Comparison of ENCODE assay signal across 21 mouse cellular contexts in the genomic region with DNA sequence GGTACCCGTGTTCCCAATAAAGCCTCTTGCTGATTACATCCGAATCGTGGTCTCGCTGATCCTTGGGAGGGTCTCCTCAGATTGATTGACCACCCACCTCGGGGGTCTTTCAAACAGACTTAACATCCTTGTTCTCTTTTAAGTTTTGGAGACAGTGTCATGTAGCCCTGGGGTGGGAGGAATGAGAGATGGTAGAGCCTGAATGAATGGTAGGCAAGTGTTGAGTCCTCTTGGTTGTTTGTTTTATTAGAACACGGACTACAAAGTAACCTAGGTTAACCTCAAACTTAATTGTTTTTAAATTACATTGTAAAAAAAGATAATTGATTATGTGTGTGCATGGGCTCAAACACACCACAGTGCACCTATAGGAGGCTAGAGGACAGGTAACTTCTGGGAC. TPM values are rescaled to one million over a fixed set of nuclear protein-coding genes. Genes with fewer than 3 reads are reported as not detected.
A peak's percentile ranks its signal among the peaks of the same experiment; 100 is the strongest.
DNase-seq lines count a peak whose midpoint lies in the region; ATAC-seq and TF ChIP-seq lines count a peak whose summit lies in the region.
"Had no signal": no experiment of that assay in that cellular context is flagged by ENCODE, and none has a peak within 500 bp of the region (broad histone marks: within the 10 kb centered on the region; RNA-seq: fewer than 3 reads in every experiment).

No protein-coding gene starts in this region.

- H3K27me3 ChIP-seq in heart, embryonic 14.5 days (ENCODE audit: control insufficient read depth, insufficient read depth, low read length), result no peaks in the 10 kb centered on the region
- H3K27me3 ChIP-seq in lung, postnatal 0 days (replicated peaks; ENCODE audit: insufficient read depth, low read length), result no peaks in the 10 kb centered on the region
- H3K27me3 ChIP-seq in intestine, postnatal 0 days (replicated peaks; ENCODE audit: control insufficient read depth, insufficient read depth, low read length), result no peaks in the 10 kb centered on the region
- H3K27me3 ChIP-seq in small intestine, adult 2 months (ENCODE audit: control insufficient read depth, insufficient read depth, low read length), result no peaks in the 10 kb centered on the region
- H3K27me3 ChIP-seq: hindbrain, embryonic 15.5 days had no signal

- H3K4me2 ChIP-seq in heart, embryonic 14.5 days (ENCODE audit: low read length), result no peak overlapping the region
- H3K4me2 ChIP-seq in lung, postnatal 0 days (replicated peaks; ENCODE audit: low read depth, low read length), result no peak overlapping the region
- peak overlapping the region; percentile 30; the same call in 1 of the 2 replicates for H3K4me2 ChIP-seq in intestine, postnatal 0 days (replicated peaks; ENCODE audit: low read depth)
- H3K4me2 ChIP-seq: hindbrain, embryonic 15.5 days; midbrain, embryonic 11.5 days had no signal

- H3K4me3 ChIP-seq in heart, embryonic 14.5 days (ENCODE audit: control insufficient read depth in 1 of 2, insufficient read depth in 1 of 2, low read depth in 1 of 2, low read length in 2 of 2), result no peak overlapping the region
- no peak overlapping the region for H3K4me3 ChIP-seq in lung, postnatal 0 days (ENCODE audit: low read depth, low read length)
- no peak overlapping the region for H3K4me3 ChIP-seq in intestine, postnatal 0 days (ENCODE audit: low read depth, low read length)
- H3K4me3 ChIP-seq in small intestine, adult 2 months (ENCODE audit: low read depth, low read length), result peak overlapping the region; percentile 30
- H3K4me3 ChIP-seq: erythroblast, embryonic 14.5 days; hindbrain, embryonic 15.5 days had no signal

- no peak for DNase-seq in heart, adult 18-20 months
- DNase-seq in lung, postnatal 0 days (ENCODE audit: low spot score), result peak; percentile 3
- no peak for DNase-seq in lung, postnatal 25 days (ENCODE audit: low spot score)
- DNase-seq in embryo, embryonic 10.5 days (ENCODE audit: low spot score), result no peak
- no peak for DNase-seq in urinary bladder, adult 18-20 months (ENCODE audit: low spot score in 2 of 2)
- DNase-seq: adrenal gland, postnatal 25 days; cerebellum, adult 11 months; gastrocnemius, postnatal 25 days; kidney, postnatal 36 days; layer of hippocampus, postnatal 36 days; lung, postnatal 14 days; thymus, postnatal 36 days had no signal

- H3K4me1 ChIP-seq in heart, embryonic 14.5 days (ENCODE audit: control insufficient read depth in 2 of 2, insufficient read depth in 2 of 2, low read length in 2 of 2), result peaks cover 3 to 16% of the 10 kb centered on the region in 2 experiments
- H3K4me1 ChIP-seq in lung, postnatal 0 days (ENCODE audit: insufficient read depth, low read depth, low read length), result no peaks in the 10 kb centered on the region
- H3K4me1 ChIP-seq in intestine, postnatal 0 days (replicated peaks; ENCODE audit: control insufficient read depth, insufficient read depth, low read length), result no peaks in the 10 kb centered on the region
- H3K4me1 ChIP-seq in small intestine, adult 2 months (ENCODE audit: control insufficient read depth, insufficient read depth, insufficient read length, low read length), result no peaks in the 10 kb centered on the region
- H3K4me1 ChIP-seq: hindbrain, embryonic 15.5 days had no signal

- WGBS in heart, embryonic 14.5 days, result 96% methylated on average over 5 of the region's 6 CpGs
- WGBS in lung, postnatal 0 days, result 82% methylated on average over 5 of the region's 6 CpGs
- 68% methylated on average over 5 of the region's 6 CpGs for WGBS in intestine, postnatal 0 days
- 28% methylated on average over 6 of the region's 6 CpGs for WGBS in small intestine, adult 2 months

- no peak for ATAC-seq in heart, embryonic 14.5 days (ENCODE audit: insufficient number of reproducible peaks, insufficient read depth, low FRiP score, low read depth)
- no peak for ATAC-seq in lung, postnatal 0 days
- ATAC-seq in intestine, postnatal 0 days, result peak; percentile 41; the same call in 1 of the 2 replicates

- no peak overlapping the region for H3K9ac ChIP-seq in heart, embryonic 14.5 days (ENCODE audit: low read length)
- no peak overlapping the region for H3K9ac ChIP-seq in lung, postnatal 0 days (replicated peaks; ENCODE audit: low read depth)
- no peak overlapping the region for H3K9ac ChIP-seq in intestine, postnatal 0 days (ENCODE audit: low read depth, low read length)
- H3K9ac ChIP-seq: hindbrain, embryonic 15.5 days had no signal

- TF ChIP-seq EP300 in lung, postnatal 0 days (IDR thresholded peaks at IDR 0.05), result no peak

- TF ChIP-seq CTCF in lung, postnatal 0 days (IDR thresholded peaks at IDR 0.05), result no peak
- TF ChIP-seq CTCF in intestine, postnatal 0 days (IDR thresholded peaks at IDR 0.05; ENCODE audit: low read depth), result no peak
- no peak for TF ChIP-seq CTCF in small intestine, adult 2 months (IDR thresholded peaks at IDR 0.05; ENCODE audit: extremely low read depth, insufficient read length, insufficient replicate concordance, low read depth, low read length)

- peaks cover 19% of the 10 kb centered on the region for H3K36me3 ChIP-seq in heart, embryonic 14.5 days (ENCODE audit: control insufficient read depth, insufficient read depth, low read length)
- H3K36me3 ChIP-seq in lung, postnatal 0 days (ENCODE audit: insufficient read depth, low read length), result no peaks in the 10 kb centered on the region
- no peaks in the 10 kb centered on the region for H3K36me3 ChIP-seq in intestine, postnatal 0 days (ENCODE audit: control insufficient read depth, insufficient read depth)
- H3K36me3 ChIP-seq in small intestine, adult 2 months (ENCODE audit: control insufficient read depth, insufficient read depth, low read length), result peaks cover 17% of the 10 kb centered on the region

- no peak for TF ChIP-seq POLR2A in small intestine, adult 2 months (IDR thresholded peaks at IDR 0.05; ENCODE audit: low read depth, low read length)

- no peaks in the 10 kb centered on the region for H3K9me3 ChIP-seq in heart, embryonic 14.5 days (ENCODE audit: control insufficient read depth, low read length)
- no peaks in the 10 kb centered on the region for H3K9me3 ChIP-seq in lung, postnatal 0 days (ENCODE audit: low read length)
- no peaks in the 10 kb centered on the region for H3K9me3 ChIP-seq in intestine, postnatal 0 days (ENCODE audit: control insufficient read depth)
- H3K9me3 ChIP-seq: hindbrain, embryonic 15.5 days had no signal

- H3K27ac ChIP-seq in heart, embryonic 14.5 days (replicated peaks in 1 of 2; ENCODE audit: control insufficient read depth in 1 of 2, insufficient read depth in 1 of 2, low read depth in 2 of 2, low read length in 2 of 2), result peak overlapping the region; percentile 3 to 39; a peak in 2 of 4 replicates
- H3K27ac ChIP-seq in lung, postnatal 0 days (ENCODE audit: low read length), result no peak overlapping the region
- H3K27ac ChIP-seq in intestine, postnatal 0 days (ENCODE audit: low read depth, low read length), result peak overlapping the region; percentile 60
- peak overlapping the region; percentile 92 for H3K27ac ChIP-seq in small intestine, adult 2 months (ENCODE audit: insufficient read depth, low read depth, low read length)
- H3K27ac ChIP-seq: hindbrain, embryonic 15.5 days had no signal

RNA-seq across cellular contexts. Expression of gene Cep85, which starts 22.3 kb away (rescaled TPM):
- polyA plus RNA-seq in heart, embryonic 14.5 days (2014; fragmentation: Nextera tagmentation; extraction: Ambion mirVana), result 35.4 and 37.0 TPM in 2 replicates
- total RNA-seq in heart, adult 18-20 months (2021), result 10 to 100 TPM; 40.4 to 41.9 TPM
- polyA plus RNA-seq in lung, postnatal 0 days (2015; fragmentation: Nextera tagmentation; extraction: Ambion mirVana), result 36.6 and 74.1 TPM in 2 replicates
- 85.9 and 91.1 TPM in 2 replicates for polyA plus RNA-seq in intestine, postnatal 0 days (2015; fragmentation: Nextera tagmentation; extraction: Ambion mirVana)
- 5.3 and 19.2 TPM in 2 replicates for polyA plus RNA-seq in small intestine, adult 2 months (2012; rRNA removed)

RNA-seq across cellular contexts. Expression of gene Sh3bgrl3, which starts 36.0 kb away (rescaled TPM):
- 196 and 209 TPM in 2 replicates for polyA plus RNA-seq in heart, embryonic 14.5 days (2014; fragmentation: Nextera tagmentation; extraction: Ambion mirVana)
- 10 to 100 TPM; 34.0 to 42.8 TPM for total RNA-seq in heart, adult 18-20 months (2021)
- 476 and 513 TPM in 2 replicates for polyA plus RNA-seq in lung, postnatal 0 days (2015; fragmentation: Nextera tagmentation; extraction: Ambion mirVana)
- polyA plus RNA-seq in intestine, postnatal 0 days (2015; fragmentation: Nextera tagmentation; extraction: Ambion mirVana), result 503 and 522 TPM in 2 replicates
- polyA plus RNA-seq in small intestine, adult 2 months (2012; rRNA removed), result 453 and 911 TPM in 2 replicates

RNA-seq across cellular contexts. Expression of gene Gm7534, which starts 38.2 kb away (rescaled TPM):
- not detected in 2 replicates for polyA plus RNA-seq in heart, embryonic 14.5 days (2014; fragmentation: Nextera tagmentation; extraction: Ambion mirVana)
- total RNA-seq in heart, adult 18-20 months (2021), result not detected
- polyA plus RNA-seq in lung, postnatal 0 days (2015; fragmentation: Nextera tagmentation; extraction: Ambion mirVana), result not detected in 2 replicates
- not detected in 2 replicates for polyA plus RNA-seq in intestine, postnatal 0 days (2015; fragmentation: Nextera tagmentation; extraction: Ambion mirVana)
- polyA plus RNA-seq in small intestine, adult 2 months (2012; rRNA removed), result not detected in 2 replicates
- total RNA-seq: adrenal gland, postnatal 25 days; gastrocnemius, postnatal 25 days; layer of hippocampus, postnatal 36 days; MEL had no signal
- polyA plus RNA-seq: cortical plate, adult 2 months; erythroblast, embryonic 14.5 days; hindbrain, embryonic 15.5 days; limb, embryonic 11.5 days; midbrain, embryonic 11.5 days had no signal
